Mouse (Mus musculus) hindbrain, embryonic 10.5 days (tissue): ENCODE data around the gene Gtf3c5. TPM values are rescaled to one million over a fixed set of nuclear protein-coding genes. Genes with fewer than 3 reads are reported as not detected.

Source experiments
- DNase-seq: peaks from one replicate; pipeline ENCODE4 v3.0.0-alpha.2; 2017; ENCODE audit warnings: low spot score
- H3K27ac ChIP-seq: fragments of 300-500 bp; sonication (generic); 2 replicates; pipeline ENCODE4 v1.5.1; 2016; ENCODE audit warnings: mild to moderate bottlenecking, moderate library complexity
- H3K27me3 ChIP-seq: fragments of 300-500 bp; sonication (generic); 2 replicates; pipeline ENCODE4 v1.6.1; 2016; ENCODE audit warnings: mild to moderate bottlenecking; ENCODE audit not compliant: poor library complexity, insufficient read depth, severe bottlenecking
- H3K36me3 ChIP-seq: fragments of 300-500 bp; sonication (generic); 2 replicates; pipeline ENCODE4 v1.6.1; 2016; ENCODE audit warnings: mild to moderate bottlenecking, moderate library complexity
- H3K4me1 ChIP-seq: fragments of 300-500 bp; sonication (generic); replicated peaks from 2 replicates; pipeline ENCODE4 v1.6.1; 2016; ENCODE audit warnings: mild to moderate bottlenecking
- H3K4me3 ChIP-seq: fragments of 300-500 bp; sonication (generic); 2 replicates; pipeline ENCODE4 v1.5.1; 2016; ENCODE audit warnings: mild to moderate bottlenecking, moderate library complexity
- H3K9me3 ChIP-seq: fragments of 300-500 bp; sonication (generic); 2 replicates; pipeline ENCODE4 v1.6.1; 2016; ENCODE audit warnings: mild to moderate bottlenecking, moderate library complexity
- WGBS: fragments of 180-500 bp; shearing (Covaris S2); methylation state at CpG from one replicate; pipeline ENCODE4 v1.1.7; 2016; 5-methylcytosine and 5-hydroxymethylcytosine counted together
- polyA plus RNA-seq: library from polyadenylated mRNA; unstranded; fragments of >200 nt; fragmentation: Nextera tagmentation; extraction: Ambion mirVana; gene quantifications from 2 replicates; pipeline ENCODE4 v1.2.1, GENCODE M21; 2016

The Gtf3c5 gene
- polyA plus RNA-seq, 1 experiment from 2014 or later: 61.0 TPM

GRCm38 (mm10) chr2:28617498-28618486 is 34.2 kb upstream of the Gtf3c5 start:
- Histone ChIP-seq H3K4me1 (peaks cover 14% of the 10 kb centered on the region), H3K9me3 (no peaks in the 10 kb centered on the region), H3K27ac (no peak overlapping the region), H3K36me3 (no peaks in the 10 kb centered on the region), H3K4me3 (no peak overlapping the region), H3K27me3 (peaks cover 51% of the 10 kb centered on the region)
- no peak for DNase-seq
- WGBS: 80% methylated on average over 8 of the region's 8 CpGs

- Histone ChIP-seq H3K4me1 (peaks cover 12% of the 10 kb centered on the region), H3K4me3 (no peak overlapping the region), H3K9me3 (no peaks in the 10 kb centered on the region), H3K27me3 (peaks cover 42% of the 10 kb centered on the region), H3K36me3 (no peaks in the 10 kb centered on the region), H3K27ac (no peak overlapping the region)
- 79% methylated on average over 9 of the region's 9 CpGs for WGBS
- DNase-seq: no peak
These were observed 33.3 kb upstream of the Gtf3c5 start for GRCm38 (mm10) chr2:28616874-28617273.

- Histone ChIP-seq H3K9me3 (no peaks in the 10 kb centered on the region), H3K27ac (no peak overlapping the region), H3K4me3 (no peak overlapping the region), H3K36me3 (no peaks in the 10 kb centered on the region), H3K4me1 (peaks cover 11% of the 10 kb centered on the region), H3K27me3 (peaks cover 37% of the 10 kb centered on the region)
- 35% methylated on average over 5 of the region's 5 CpGs for WGBS
- no peak for DNase-seq
These were observed 32.8 kb upstream of the Gtf3c5 start for GRCm38 (mm10) chr2:28616358-28616757.

GRCm38 (mm10) chr2:28613599-28613998 is 30.0 kb upstream of the Gtf3c5 start:
- Histone ChIP-seq H3K36me3 (no peaks in the 10 kb centered on the region), H3K4me1 (peaks cover 20% of the 10 kb centered on the region), H3K27me3 (peaks cover 10% of the 10 kb centered on the region; the same call in 1 of the 2 replicates), H3K27ac (no peak overlapping the region), H3K4me3 (no peak overlapping the region), H3K9me3 (no peaks in the 10 kb centered on the region)
- no peak for DNase-seq
- 90% methylated on average over 10 of the region's 10 CpGs for WGBS

- H3K36me3 ChIP-seq: no peaks in the 10 kb centered on the region
- no peak overlapping the region for H3K27ac ChIP-seq
- peaks cover 18% of the 10 kb centered on the region for H3K4me1 ChIP-seq
- 63% methylated on average over 10 of the region's 10 CpGs for WGBS
- 0 out of 2 replicates have a peak, but pooled peaks cover 6% of the 10 kb centered on the region for H3K27me3 ChIP-seq
- H3K9me3 ChIP-seq: no peaks in the 10 kb centered on the region
- no peak overlapping the region for H3K4me3 ChIP-seq
- no peak for DNase-seq
These were observed 29.0 kb upstream of the Gtf3c5 start for GRCm38 (mm10) chr2:28612436-28613063.

- WGBS: 80% methylated on average over 17 of the region's 17 CpGs
- Histone ChIP-seq H3K9me3 (no peaks in the 10 kb centered on the region), H3K36me3 (no peaks in the 10 kb centered on the region), H3K27me3 (no peaks in the 10 kb centered on the region), H3K4me1 (peaks cover 19% of the 10 kb centered on the region), H3K27ac (peak overlapping the region; percentile 37; the same call in 1 of the 2 replicates), H3K4me3 (no peak overlapping the region; the same call in 1 of the 2 replicates)
- no peak for DNase-seq
These were observed 27.8 kb upstream of the Gtf3c5 start for GRCm38 (mm10) chr2:28611407-28611787.

GRCm38 (mm10) chr2:28610716-28611406 is 27.3 kb upstream of the Gtf3c5 start:
- peak overlapping the region; percentile 37 for H3K27ac ChIP-seq

GRCm38 (mm10) chr2:28609851-28610250 is 26.3 kb upstream of the Gtf3c5 start:
- Histone ChIP-seq H3K36me3 (no peaks in the 10 kb centered on the region), H3K4me1 (peaks cover 24% of the 10 kb centered on the region), H3K27me3 (no peaks in the 10 kb centered on the region), H3K9me3 (no peaks in the 10 kb centered on the region), H3K4me3 (no peak overlapping the region), H3K27ac (no peak overlapping the region)
- 91% methylated on average over 10 of the region's 10 CpGs for WGBS
- DNase-seq: no peak

More at GRCm38 (mm10) chr2:28610716-28611406, 27.3 kb upstream of the Gtf3c5 start:
- H3K36me3 ChIP-seq: no peaks in the 10 kb centered on the region
- H3K4me3 ChIP-seq: no peak overlapping the region; the same call in 1 of the 2 replicates
- H3K27me3 ChIP-seq: no peaks in the 10 kb centered on the region
- H3K4me1 ChIP-seq: peaks cover 24% of the 10 kb centered on the region
- 55% methylated on average over 12 of the region's 12 CpGs for WGBS
- peak; percentile 32 for DNase-seq
- H3K9me3 ChIP-seq: no peaks in the 10 kb centered on the region

- H3K36me3 ChIP-seq: no peaks in the 10 kb centered on the region
- DNase-seq: no peak
- no peaks in the 10 kb centered on the region for H3K27me3 ChIP-seq
- WGBS: 48% methylated on average over 10 of the region's 10 CpGs
- H3K4me3 ChIP-seq: no peak overlapping the region
- H3K27ac ChIP-seq: no peak overlapping the region
- no peaks in the 10 kb centered on the region for H3K9me3 ChIP-seq
- H3K4me1 ChIP-seq: peaks cover 26% of the 10 kb centered on the region
These were observed 24.0 kb upstream of the Gtf3c5 start for GRCm38 (mm10) chr2:28607341-28608165.

- Histone ChIP-seq H3K9me3 (no peaks in the 10 kb centered on the region), H3K27ac (no peak overlapping the region), H3K36me3 (no peaks in the 10 kb centered on the region), H3K4me3 (no peak overlapping the region), H3K27me3 (no peaks in the 10 kb centered on the region), H3K4me1 (peaks cover 31% of the 10 kb centered on the region)
- 66% methylated on average over 8 of the region's 8 CpGs for WGBS
- no peak for DNase-seq
These were observed 23.2 kb upstream of the Gtf3c5 start for GRCm38 (mm10) chr2:28606601-28607340.

GRCm38 (mm10) chr2:28605789-28606541 is 22.4 kb upstream of the Gtf3c5 start:
- Histone ChIP-seq H3K4me1 (peaks cover 28% of the 10 kb centered on the region), H3K4me3 (no peak overlapping the region), H3K27me3 (no peaks in the 10 kb centered on the region), H3K9me3 (no peaks in the 10 kb centered on the region), H3K27ac (peak overlapping the region; percentile 30; the same call in 1 of the 2 replicates), H3K36me3 (no peaks in the 10 kb centered on the region)
- DNase-seq: no peak
- WGBS: 73% methylated on average over 14 of the region's 14 CpGs
